Mouse (Mus musculus) lung, postnatal 0 days (tissue): ENCODE results near the gene Mef2c.

Experiments
- CTCF ChIP-seq: IDR thresholded peaks from 2 replicates; pipeline ENCODE4 v1.5.1; 2016; ENCODE audit warnings: antibody characterized with exemption, mild to moderate bottlenecking
- EP300 ChIP-seq: IDR thresholded peaks from 2 replicates; pipeline ENCODE4 v1.6.1; 2016; ENCODE audit warnings: antibody characterized with exemption, mild to moderate bottlenecking, control low read depth

GRCm38 (mm10) chr13:83712778-83713380 is 209.0 kb downstream of the Mef2c start:
- TF ChIP-seq CTCF (no peak), EP300 (no peak)
